Mouse (Mus musculus) olfactory bulb, adult 2 months (tissue): Measurements from ENCODE around the gene Paxbp1.

Experiments used
- CTCF ChIP-seq: fragments of 200-500 bp; IDR thresholded peaks from 2 replicates; pipeline ENCODE4 v1.5.1; 2012; ENCODE audit warnings: low read depth, mild to moderate bottlenecking, low read length, moderate library complexity; ENCODE audit not compliant: insufficient read depth
- POLR2A ChIP-seq: fragments of 200-500 bp; IDR thresholded peaks from 2 replicates; pipeline ENCODE4 v1.6.1; 2012; ENCODE audit warnings: mild to moderate bottlenecking, low read depth, low read length, moderate library complexity; ENCODE audit not compliant: insufficient read depth

DNA sequence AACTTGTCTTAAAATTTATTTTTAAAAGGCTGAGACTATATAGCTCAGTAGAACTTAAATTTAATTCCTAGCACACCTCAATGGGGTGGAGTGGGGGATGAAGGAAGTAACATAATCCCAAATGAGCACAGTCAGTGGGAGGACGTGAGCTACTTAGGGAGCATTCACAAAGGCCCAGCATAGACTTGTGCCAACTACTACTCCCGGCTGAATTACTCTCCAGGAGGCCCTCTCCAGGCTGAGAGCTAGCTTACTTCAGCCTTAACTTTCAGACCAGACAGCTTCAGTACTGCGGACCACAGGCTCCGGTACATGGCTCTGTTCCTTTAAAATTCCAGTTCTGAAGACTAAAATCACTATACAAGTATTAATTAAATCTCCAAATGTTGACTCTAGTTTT lies 18.1 kb downstream of the Paxbp1 start:
- TF ChIP-seq CTCF: no peak
- TF ChIP-seq POLR2A: no peak
